Mouse (Mus musculus) CD8-positive naive resting alpha-beta T cell, adult 57 days (primary cell): ENCODE results near the gene 2210016F16Rik. TPM values are rescaled to one million over a fixed set of nuclear protein-coding genes. Genes with fewer than 3 reads are reported as not detected.

Source experiments
- total RNA-seq: library from RNA; stranded (reverse); gene quantifications from one replicate; pipeline ENCODE4 v1.2.4, GENCODE M21; 2023

2210016F16Rik gene
- 17.0 TPM for total RNA-seq

GRCm38 (mm10) chr13:58384779-58385546 lies at the start of gene 2210016F16Rik:
Gene 2210016F16Rik, minus strand, starts transcription at chr13:58385225.

GRCm38 (mm10) chr13:58403243-58403642 lies 18.2 kb upstream of the 2210016F16Rik start, which contains the start of gene Hnrnpk:
Gene Hnrnpk, minus strand, starts transcription at chr13:58403343.

GRCm38 (mm10) chr13:58402003-58402743 lies 17.1 kb upstream of the 2210016F16Rik start, which contains the start of gene Rmi1:
Gene Rmi1, plus strand, starts transcription at chr13:58402248.

GRCm38 (mm10) chr13:58358629-58359303 lies 26.3 kb downstream of the 2210016F16Rik start, which contains the start of gene Kif27:
Gene Kif27, minus strand, starts transcription at chr13:58359122.

Other genes with a start within 250 kb of the 2210016F16Rik start
- gene Idnk, start 227.6 kb downstream of the 2210016F16Rik start, total RNA-seq: 106 TPM
- 82.3 TPM for gene Ubqln1, start 169.6 kb downstream of the 2210016F16Rik start, total RNA-seq
- gene Gkap1, start 109.5 kb downstream of the 2210016F16Rik start, total RNA-seq: 2.4 TPM
- gene Kif27, start 26.1 kb downstream of the 2210016F16Rik start, total RNA-seq: 0.43 TPM
- gene Rmi1, start 17.0 kb upstream of the 2210016F16Rik start, total RNA-seq: 25.7 TPM
- 959 TPM for gene Hnrnpk, start 18.1 kb upstream of the 2210016F16Rik start, total RNA-seq
- not detected for gene Slc28a3, start 225.7 kb upstream of the 2210016F16Rik start, total RNA-seq